Mouse (Mus musculus) hematopoietic stem cell, adult 5-6 weeks (primary cell): ENCODE data around the gene Fbh1. TPM values are rescaled to one million over a fixed set of nuclear protein-coding genes. Genes with fewer than 3 reads are reported as not detected.

Source experiments
- ATAC-seq, 2 experiments: fragments of 125-278 bp in 1 of 2; replicated peaks in 1 of 2; 2 replicates each; pipeline ENCODE4 v1.8.0; 2016 to 2017; ENCODE audit warnings: inconsistent platforms in 2 of 2, mild to moderate bottlenecking in 2 of 2, moderate number of reproducible peaks in 2 of 2, low read depth in 1 of 2, moderate TSS enrichment in 1 of 2; ENCODE audit not compliant: low FRiP score in 2 of 2, poor library complexity in 2 of 2, severe bottlenecking in 2 of 2, insufficient read depth in 1 of 2, low TSS enrichment in 1 of 2
- total RNA-seq: library from RNA; stranded (forward); fragments of 172-1452, 232-1000 nt; gene quantifications from 2 replicates; pipeline ENCODE4 v1.2.3, GENCODE M21; 2017

Gene Fbh1
- total RNA-seq = 70.5 and 115 TPM in 2 replicates

GRCm38 (mm10) chr2:11777091-11778068 is at the start of gene Fbh1, which contains the start of gene Ankrd16:
Gene Fbh1, minus strand, starts transcription at chr2:11777582.
Gene Ankrd16, plus strand, starts transcription at chr2:11777876.
- ATAC-seq = peak; percentile 94 to 96

- 0 out of 4 replicates have a peak, but pooled peaks of 1 of the 2 experiments have one; percentile 21 for ATAC-seq
These were observed 24.0 kb upstream of the Fbh1 start for GRCm38 (mm10) chr2:11801299-11801930.

GRCm38 (mm10) chr2:11797930-11798364 is 20.6 kb upstream of the Fbh1 start:
- no peak for ATAC-seq

- no peak; a peak in 1 of 4 replicates for ATAC-seq
These were observed 17.3 kb upstream of the Fbh1 start for GRCm38 (mm10) chr2:11794668-11795067.

- ATAC-seq = no peak
These were observed 6.8 kb upstream of the Fbh1 start for GRCm38 (mm10) chr2:11784159-11784558.

- ATAC-seq = peak; percentile 78 to 79
These were observed 873 bp upstream of the Fbh1 start for GRCm38 (mm10) chr2:11778087-11778823.

- no peak for ATAC-seq
These were observed 967 bp downstream of the Fbh1 start for GRCm38 (mm10) chr2:11776415-11776814.

GRCm38 (mm10) chr2:11775121-11775520 is 2.3 kb downstream of the Fbh1 start:
- ATAC-seq = no peak

GRCm38 (mm10) chr2:11774426-11774825 is 3.0 kb downstream of the Fbh1 start:
- ATAC-seq = no peak

- ATAC-seq = no peak
These were observed 5.0 kb downstream of the Fbh1 start for GRCm38 (mm10) chr2:11772401-11772800.

- no peak; a peak in 2 of 4 replicates for ATAC-seq
These were observed 5.7 kb downstream of the Fbh1 start for GRCm38 (mm10) chr2:11771701-11772100.

- 0 out of 4 replicates have a peak, but pooled peaks of 1 of the 2 experiments have one; percentile 32 for ATAC-seq
These were observed 10.2 kb downstream of the Fbh1 start for GRCm38 (mm10) chr2:11767161-11767545.

- no peak for ATAC-seq
These were observed 10.8 kb downstream of the Fbh1 start for GRCm38 (mm10) chr2:11766485-11767160.

GRCm38 (mm10) chr2:11765694-11766093 is 11.7 kb downstream of the Fbh1 start:
- ATAC-seq = no peak

- ATAC-seq = no peak
These were observed 14.8 kb downstream of the Fbh1 start for GRCm38 (mm10) chr2:11762541-11762940.

- peak; percentile 93 to 96 for ATAC-seq
These were observed 37.8 kb downstream of the Fbh1 start for GRCm38 (mm10) chr2:11739516-11740051.

GRCm38 (mm10) chr2:11738794-11739193 is 38.6 kb downstream of the Fbh1 start:
- ATAC-seq = no peak
